Mouse (Mus musculus) T-helper 17 cell (primary cell): Measurements from ENCODE around the gene Kif26b.

Experiments
- in situ Hi-C, 2 experiments: fragments of 300-600 bp; cut with MboI, MseI; formaldehyde crosslinking; loops; 1 replicate in 1 of 2; 2 replicates in 1 of 2; pipeline ENCODE4 v1.15.1; 2025; ENCODE audit warnings: high pct_unique_total_duplicates in 2 of 2

The Kif26b gene

DNA sequence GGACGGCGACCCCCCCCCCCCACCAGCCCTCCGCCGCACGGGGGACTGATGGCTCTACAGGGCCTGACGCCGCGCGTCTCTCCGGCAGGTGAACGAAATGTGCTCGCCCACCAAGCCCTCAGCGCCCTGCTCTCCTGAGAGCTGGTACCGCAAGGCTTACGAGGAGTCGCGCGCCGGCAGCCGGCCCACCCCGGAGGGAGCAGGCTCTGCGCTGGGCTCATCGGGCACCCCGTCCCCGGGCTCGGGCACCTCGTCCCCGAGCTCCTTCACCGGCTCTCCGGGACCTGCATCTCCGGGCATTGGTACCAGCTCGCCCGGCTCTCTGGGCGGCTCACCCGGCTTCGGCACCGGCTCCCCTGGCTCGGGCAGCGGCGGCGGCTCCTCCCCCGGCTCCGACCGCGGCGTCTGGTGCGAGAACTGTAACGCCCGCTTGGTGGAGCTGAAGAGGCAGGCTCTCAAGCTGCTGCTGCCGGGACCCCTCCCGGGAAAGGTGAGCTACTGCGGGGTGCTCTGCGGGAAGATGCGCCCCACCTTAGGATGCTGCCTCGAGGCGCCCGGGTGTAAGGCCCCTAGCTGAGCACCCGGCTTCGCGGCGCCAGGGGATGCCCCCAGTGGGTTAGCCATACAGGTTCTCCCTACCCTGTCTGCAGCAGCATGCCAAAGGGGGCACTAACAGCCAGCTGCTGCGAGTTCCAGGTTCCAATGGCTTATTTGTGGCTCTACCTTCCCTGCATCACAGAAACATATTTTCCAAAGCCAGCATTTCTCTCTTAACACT, 1.6 kb downstream of the Kif26b start:
- in situ Hi-C loops, result no loop called here

DNA sequence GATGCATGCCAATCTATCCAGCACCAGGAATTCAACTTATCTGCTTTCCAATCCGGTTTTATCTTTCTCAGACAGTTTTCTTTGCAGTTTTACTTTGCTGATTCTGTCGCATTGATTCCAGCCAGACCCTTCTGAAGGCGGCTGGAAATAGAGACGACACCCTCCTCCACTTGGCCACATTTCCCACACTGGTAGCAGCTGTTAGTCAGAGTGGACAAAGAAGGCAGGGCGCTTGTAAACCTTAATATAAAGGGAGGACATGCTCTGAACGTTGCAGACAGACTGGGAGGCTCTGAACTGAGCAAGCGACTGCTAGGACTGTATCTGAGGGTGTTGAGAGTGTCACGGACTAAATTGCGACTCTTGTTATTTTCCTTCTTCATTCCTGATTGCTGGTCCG, 11.3 kb downstream of the Kif26b start:
- in situ Hi-C loops, result no loop called here

DNA sequence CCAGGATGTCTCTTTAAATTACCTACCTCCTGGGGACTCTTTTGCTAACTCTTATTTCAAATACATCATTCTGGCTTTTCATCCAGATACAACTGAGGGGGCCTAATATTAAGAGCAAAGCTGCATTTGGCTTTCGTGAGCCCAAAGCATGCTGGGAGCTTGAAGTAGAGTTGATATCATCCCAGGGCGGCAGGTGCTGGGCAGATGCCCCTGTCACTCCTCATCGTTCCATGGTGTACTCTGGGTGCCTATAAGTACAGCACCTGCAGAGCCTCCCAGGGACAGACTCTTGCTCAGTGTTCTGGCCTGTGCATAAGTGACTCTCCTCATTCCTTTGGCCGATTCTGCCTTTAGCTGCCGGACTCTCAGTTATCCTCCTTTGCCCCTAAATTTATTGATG, 13.5 kb downstream of the Kif26b start:
- in situ Hi-C loops, result no loop called here

DNA sequence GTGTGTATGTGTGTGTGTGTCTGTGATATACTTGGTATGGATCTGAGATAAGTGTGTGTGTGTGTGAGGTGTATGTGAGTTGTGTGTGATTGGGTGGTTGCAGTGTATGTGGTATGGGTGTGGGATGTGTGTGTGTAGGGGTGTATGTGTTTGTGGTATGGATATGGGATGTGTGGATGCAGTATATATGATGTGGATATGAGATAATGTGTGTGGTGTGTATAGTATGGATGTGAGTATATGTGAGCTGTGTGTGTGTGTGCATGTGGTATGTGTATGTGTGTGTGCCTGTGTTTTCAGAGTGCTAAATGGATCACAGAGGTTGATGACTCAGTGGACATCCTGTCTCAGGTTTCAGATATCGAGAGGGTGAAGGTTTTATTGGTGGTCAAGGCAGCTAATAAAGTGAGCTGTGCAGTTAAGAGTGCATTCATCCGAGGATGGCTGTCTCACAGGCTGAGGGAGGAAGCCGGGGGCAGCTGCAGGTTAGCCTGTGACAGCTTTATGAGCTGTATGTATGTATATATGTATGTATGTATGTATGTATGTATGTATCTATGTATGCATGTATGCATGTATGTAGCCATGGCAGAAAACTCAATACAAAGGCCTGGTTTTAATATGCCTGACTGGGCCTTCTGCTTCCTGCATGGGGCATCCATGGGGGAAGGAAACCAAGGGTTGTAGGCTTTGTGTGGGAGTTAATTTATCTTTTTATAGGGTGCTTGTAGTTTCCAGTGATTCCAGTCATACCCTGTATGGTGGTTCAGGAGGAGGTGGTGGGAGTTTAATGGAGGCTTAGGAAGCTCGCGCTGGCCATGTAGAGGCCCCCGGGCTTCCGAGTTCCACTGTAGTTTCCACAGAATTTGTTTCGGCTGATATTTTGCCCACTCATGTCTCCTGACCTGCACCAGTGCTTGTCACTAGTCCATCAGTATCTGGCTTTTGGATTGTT, 14.3 kb downstream of the Kif26b start:
- in situ Hi-C loops, result no loop called here

GRCm38 (mm10) chr1:178544585-178544984, 15.7 kb downstream of the Kif26b start:
- in situ Hi-C loops, result no loop called here

GRCm38 (mm10) chr1:178549576-178549975, 20.7 kb downstream of the Kif26b start:
- in situ Hi-C loops, result no loop called here

- in situ Hi-C loops, result no loop called here
Measured at GRCm38 (mm10) chr1:178550477-178551047, 21.6 kb downstream of the Kif26b start.

DNA sequence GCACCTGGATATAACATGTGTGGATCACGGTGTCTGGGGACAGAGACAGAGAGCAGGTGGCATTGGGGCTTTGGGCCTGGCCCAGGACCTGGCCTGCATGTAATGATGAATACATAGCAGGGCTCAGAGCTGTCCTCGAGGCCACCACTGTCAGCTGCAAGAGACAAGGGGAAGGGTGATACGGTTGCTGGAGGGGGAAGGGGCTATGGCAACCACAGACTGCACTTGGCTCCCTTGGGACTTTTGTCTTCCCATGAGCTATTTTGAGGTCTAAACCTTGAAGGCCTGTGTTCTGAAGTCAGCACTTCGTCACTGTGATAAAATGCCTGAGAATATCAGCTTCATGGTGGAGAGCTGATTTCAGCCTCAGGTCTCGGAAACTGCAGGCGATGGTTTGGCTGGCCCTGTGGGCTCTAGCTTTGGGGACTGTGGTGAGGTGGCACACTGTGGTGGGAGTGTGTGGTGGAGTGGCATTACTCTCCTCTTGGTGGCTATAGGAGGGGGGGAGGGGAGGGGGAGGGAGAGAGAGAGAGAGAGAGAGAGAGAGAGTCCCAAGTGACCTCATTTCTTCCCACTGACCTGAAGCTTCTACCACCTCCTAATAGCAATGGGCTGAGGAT, 23.5 kb downstream of the Kif26b start:
- in situ Hi-C loops, result no loop called here

GRCm38 (mm10) chr1:178552898-178553284, 24.0 kb downstream of the Kif26b start:
- in situ Hi-C loops, result no loop called here

- in situ Hi-C loops, result no loop called here
Measured at GRCm38 (mm10) chr1:178556226-178556625, 27.3 kb downstream of the Kif26b start.

DNA sequence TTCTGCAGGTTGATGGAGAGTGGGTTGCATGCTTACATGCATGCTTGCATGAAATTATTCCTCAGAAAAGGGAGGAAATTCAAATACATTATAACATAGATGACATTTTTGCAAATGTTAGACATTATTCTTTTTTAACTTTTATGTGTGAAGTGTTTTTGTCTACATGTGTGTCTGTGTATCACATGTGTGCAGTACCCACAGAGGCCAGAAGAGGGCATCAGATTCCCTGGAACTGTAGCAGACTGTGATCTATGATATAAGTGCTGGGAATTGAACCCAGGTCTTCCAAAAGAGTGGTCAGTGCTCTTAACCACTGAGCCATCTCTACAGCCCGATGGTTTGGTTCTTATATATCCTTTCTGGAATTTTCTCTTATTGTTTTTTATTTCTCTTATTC, 31.1 kb downstream of the Kif26b start:
- in situ Hi-C loops, result no loop called here

GRCm38 (mm10) chr1:178563834-178564233, 34.9 kb downstream of the Kif26b start:
- in situ Hi-C loops, result no loop called here

DNA sequence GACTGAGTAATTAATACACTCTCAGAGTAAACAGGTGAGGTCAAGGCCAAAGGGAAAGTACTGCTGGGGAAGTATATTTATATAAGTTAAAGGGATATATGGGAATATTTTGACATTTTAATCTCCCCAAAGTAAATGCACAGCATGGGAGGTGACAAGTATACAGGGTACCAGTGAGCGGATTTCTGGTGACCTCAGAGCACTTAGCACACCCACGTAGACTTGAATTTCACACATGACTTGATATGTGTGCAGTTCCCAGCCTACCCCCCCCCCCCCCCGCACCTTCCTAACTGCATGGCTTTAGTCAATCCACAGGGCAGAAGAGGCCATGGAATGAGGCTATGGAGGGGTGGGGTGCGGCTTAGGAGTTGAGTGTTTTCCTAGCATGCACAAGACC, 35.9 kb downstream of the Kif26b start:
- in situ Hi-C loops, result no loop called here

DNA sequence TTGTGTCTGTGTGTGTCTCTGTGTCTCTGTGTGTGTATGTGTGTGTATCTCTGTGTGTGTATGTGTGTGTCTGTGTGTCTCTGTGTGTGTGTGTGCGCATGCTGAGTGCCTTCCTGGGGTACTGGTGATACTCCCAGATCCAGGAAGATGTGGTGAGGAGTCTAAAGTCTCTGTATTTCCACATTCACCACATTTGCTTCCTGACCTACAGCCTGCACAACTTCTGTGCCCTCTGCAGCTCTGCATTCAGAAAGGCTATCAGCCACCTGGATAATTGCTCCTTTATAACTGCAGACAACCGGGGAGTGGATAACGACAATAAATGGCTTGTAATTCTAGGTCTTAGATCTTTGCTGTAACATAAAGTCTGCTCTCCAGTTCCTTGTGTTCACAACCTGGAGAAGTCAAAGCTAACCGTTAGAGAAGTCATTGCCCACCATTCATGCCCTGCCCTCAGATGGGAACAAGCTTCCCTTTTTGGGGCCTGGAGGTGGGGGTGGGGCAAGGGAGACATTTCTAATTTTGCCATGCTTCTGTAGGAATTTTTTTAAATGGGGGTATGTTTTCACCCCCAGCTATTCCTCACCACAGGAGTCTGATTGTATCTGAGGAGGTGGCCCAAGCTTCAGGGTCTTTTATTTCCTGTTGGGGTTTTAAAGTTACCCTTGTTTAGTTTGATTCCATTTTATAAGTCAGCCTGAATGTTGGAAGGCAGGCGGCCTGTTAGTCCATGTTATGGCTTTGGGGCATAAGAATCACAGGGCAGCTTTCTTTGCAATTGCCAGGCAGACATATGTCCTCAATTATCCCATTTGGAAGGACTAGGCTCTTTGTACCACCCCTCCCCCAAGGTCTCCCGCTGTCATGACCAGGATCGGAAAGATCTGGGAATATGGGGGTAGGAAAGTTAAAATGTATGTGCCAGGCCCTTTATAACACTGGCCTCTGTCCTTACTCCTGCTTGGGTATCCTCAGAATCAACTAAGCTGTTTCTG, 39.9 kb downstream of the Kif26b start:
- in situ Hi-C loops, result no loop called here

GRCm38 (mm10) chr1:178571009-178571408, 42.1 kb downstream of the Kif26b start:
- in situ Hi-C loops, result no loop called here

- in situ Hi-C loops, result no loop called here
Measured at GRCm38 (mm10) chr1:178571885-178572444, 43.0 kb downstream of the Kif26b start.

- in situ Hi-C loops, result no loop called here
Measured at GRCm38 (mm10) chr1:178573406-178574032, 44.6 kb downstream of the Kif26b start.

DNA sequence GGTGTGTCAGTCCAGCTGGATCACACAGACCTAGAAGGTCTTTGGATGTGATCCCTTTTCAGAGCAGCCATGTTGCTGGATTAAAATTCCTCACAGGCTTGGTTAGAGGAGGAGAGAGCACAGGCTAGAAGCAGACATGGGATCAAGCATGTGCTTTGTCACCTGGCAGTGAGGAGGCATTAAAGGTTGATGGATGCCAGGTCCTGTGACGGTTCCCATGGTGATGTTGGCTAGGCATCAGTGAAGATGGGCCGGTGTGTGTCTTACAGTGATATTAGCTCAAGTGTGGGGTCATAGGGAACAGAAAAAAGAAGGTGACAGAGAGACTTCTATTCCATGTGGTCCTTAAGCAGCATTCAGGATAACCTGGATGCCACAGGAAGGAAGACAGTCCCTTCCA, 46.8 kb downstream of the Kif26b start:
- in situ Hi-C loops, result no loop called here

- in situ Hi-C loops, result no loop called here
Measured at GRCm38 (mm10) chr1:178576926-178577325, 48.0 kb downstream of the Kif26b start.
